Mouse (Mus musculus): ENCODE measurements around the gene Atp6ap1. TPM values are rescaled to one million over a fixed set of nuclear protein-coding genes. Genes with fewer than 3 reads are reported as not detected.
A peak's percentile ranks its signal among the peaks of the same experiment; 100 is the strongest.

Atp6ap1 gene
- polyA plus RNA-seq, 1 experiment from 2014 or later, result 106 TPM

DNA sequence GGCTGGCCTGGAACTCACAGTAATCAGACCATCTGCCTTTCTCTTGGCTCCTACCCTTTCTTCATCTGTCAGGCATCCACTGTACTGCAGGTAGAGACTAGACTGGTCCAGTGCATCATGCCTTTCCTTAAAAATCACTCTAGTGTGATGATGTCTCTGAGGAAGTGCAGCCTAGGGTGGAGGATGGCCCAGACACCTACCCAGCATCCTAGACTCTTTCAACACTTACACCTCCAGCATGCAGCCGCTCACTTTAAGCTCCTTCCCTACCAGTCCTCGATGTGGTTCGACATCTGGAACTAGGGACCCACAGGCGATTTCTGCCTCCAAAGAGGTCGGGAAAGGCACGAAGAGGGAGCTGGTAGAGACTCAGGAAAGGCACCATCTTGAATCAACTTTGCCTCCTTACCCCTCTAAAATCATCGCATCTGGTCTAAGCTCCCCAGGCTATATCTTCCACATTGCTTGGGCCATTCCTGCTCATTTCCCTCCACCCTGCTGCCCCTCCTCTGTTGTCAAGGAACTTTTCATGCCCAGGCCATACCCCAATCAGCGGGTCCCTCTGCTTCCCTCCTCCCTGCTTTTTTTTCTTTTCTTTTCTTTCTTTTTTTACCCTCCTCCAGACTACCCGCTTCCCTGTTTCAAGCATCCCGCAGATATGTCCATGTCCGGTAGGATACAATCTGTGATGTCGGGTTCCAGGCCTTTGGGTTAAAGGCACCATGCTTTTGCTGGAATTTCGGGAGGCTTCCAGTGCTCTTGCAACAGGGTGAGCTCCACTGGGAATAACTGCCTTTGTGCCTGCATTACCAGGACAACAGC lies 56.0 kb downstream of the Atp6ap1 start:
- no peaks in the 10 kb centered on the region for H3K27me3 ChIP-seq (ENCODE audit: control insufficient read depth, insufficient read depth, low read length)
- no peaks in the 10 kb centered on the region for H3K36me3 ChIP-seq (ENCODE audit: control insufficient read depth, insufficient read depth, low read length)
- no peak for DNase-seq (ENCODE audit: low spot score, missing footprints)
- H3K9ac ChIP-seq (ENCODE audit: low read length), result peak overlapping the region; percentile 65
- H3K27ac ChIP-seq (ENCODE audit: low read depth, low read length), result no peak overlapping the region
- H3K4me1 ChIP-seq (ENCODE audit: control insufficient read depth, insufficient read depth, low read length), result no peaks in the 10 kb centered on the region; the same call in 1 of the 2 replicates
- peak overlapping the region; percentile 39 for H3K4me3 ChIP-seq (ENCODE audit: low read depth, low read length)
- WGBS, result 36% methylated on average over 13 of the region's 13 CpGs
- H3K4me2 ChIP-seq, result peak overlapping the region; percentile 50
- ATAC-seq (ENCODE audit: low FRiP score), result peak; percentile 30
- H3K9me3 ChIP-seq (ENCODE audit: control insufficient read depth, low read length), result no peaks in the 10 kb centered on the region

DNA sequence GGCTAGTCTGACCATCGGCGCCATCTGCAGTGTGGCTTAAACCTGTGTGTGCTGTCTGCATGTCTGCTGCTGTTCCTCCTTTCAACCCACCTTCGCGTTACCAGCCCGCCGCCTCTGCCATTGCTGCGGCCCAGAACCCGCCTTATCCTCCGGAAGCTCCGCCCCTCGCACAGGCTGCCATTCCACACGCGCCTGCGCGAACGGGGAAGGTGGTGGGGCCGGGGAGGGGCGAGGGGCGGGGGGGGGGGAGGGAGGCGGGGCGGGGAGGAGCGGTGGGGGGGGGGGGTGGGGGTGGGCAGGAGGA lies 56.5 kb downstream of the Atp6ap1 start, which contains the start of gene Lage3:
Gene Lage3, minus strand, starts transcription at position 152 of the 304 bp plus-strand sequence.
- H3K36me3 ChIP-seq (ENCODE audit: control insufficient read depth, insufficient read depth, low read length), result no peaks in the 10 kb centered on the region
- ATAC-seq (ENCODE audit: low FRiP score) (peak; percentile 89), DNase-seq (ENCODE audit: low spot score, missing footprints) (peak; percentile 92)
- peak within 1 kb of the TSS; percentile 39 for H3K4me3 ChIP-seq (ENCODE audit: low read depth, low read length)
- no peaks in the 10 kb centered on the region for H3K9me3 ChIP-seq (ENCODE audit: control insufficient read depth, low read length)
- no peaks in the 10 kb centered on the region for H3K27me3 ChIP-seq (ENCODE audit: control insufficient read depth, insufficient read depth, low read length)
- peak within 1 kb of the TSS; percentile 65 for H3K9ac ChIP-seq (ENCODE audit: low read length)
- H3K4me1 ChIP-seq (ENCODE audit: control insufficient read depth, insufficient read depth, low read length), result no peaks in the 10 kb centered on the region; the same call in 1 of the 2 replicates
- H3K27ac ChIP-seq (ENCODE audit: low read depth, low read length), result no peak within 1 kb of the TSS
- 11% methylated on average over 13 of the region's 22 CpGs for WGBS
- H3K4me2 ChIP-seq, result peak within 1 kb of the TSS; percentile 50

Small RNA genes within 50 kb of the gene (microRNA-seq; reads per million reads assigned to microRNA genes)
- gene Mir7091 (0.57 reads per million), gene Mir7092 (0.57 reads per million)

Other genes with a start within 250 kb of the Atp6ap1 start
- not detected in 2 replicates for gene Opn1mw, start 169.6 kb upstream of the Atp6ap1 start, polyA plus RNA-seq (2014; fragmentation: Nextera tagmentation; extraction: Ambion mirVana)
- gene Mecp2, start 161.7 kb upstream of the Atp6ap1 start, polyA plus RNA-seq (2014; fragmentation: Nextera tagmentation; extraction: Ambion mirVana), result 15.3 and 17.1 TPM in 2 replicates
- not detected in 2 replicates for gene Tex28, start 129.3 kb upstream of the Atp6ap1 start, polyA plus RNA-seq (2014; fragmentation: Nextera tagmentation; extraction: Ambion mirVana)
- not detected in 2 replicates for gene Tktl1, start 119.8 kb upstream of the Atp6ap1 start, polyA plus RNA-seq (2014; fragmentation: Nextera tagmentation; extraction: Ambion mirVana)
- gene Flna, start 47.3 kb upstream of the Atp6ap1 start, polyA plus RNA-seq (2014; fragmentation: Nextera tagmentation; extraction: Ambion mirVana), result 178 and 185 TPM in 2 replicates
- gene Emd, start 42.4 kb upstream of the Atp6ap1 start, polyA plus RNA-seq (2014; fragmentation: Nextera tagmentation; extraction: Ambion mirVana), result 24.3 and 25.2 TPM in 2 replicates
- 661 and 713 TPM in 2 replicates for gene Rpl10, start 26.3 kb upstream of the Atp6ap1 start, polyA plus RNA-seq (2014; fragmentation: Nextera tagmentation; extraction: Ambion mirVana)
- gene Taz, start 15.2 kb upstream of the Atp6ap1 start, polyA plus RNA-seq (2014; fragmentation: Nextera tagmentation; extraction: Ambion mirVana), result 57.9 and 60.9 TPM in 2 replicates
- 4.3 and 4.4 TPM in 2 replicates for gene Dnase1l1, start 14.8 kb upstream of the Atp6ap1 start, polyA plus RNA-seq (2014; fragmentation: Nextera tagmentation; extraction: Ambion mirVana)
- 430 and 451 TPM in 2 replicates for gene Gdi1, start 7.9 kb downstream of the Atp6ap1 start, polyA plus RNA-seq (2014; fragmentation: Nextera tagmentation; extraction: Ambion mirVana)
- 58.1 and 59.2 TPM in 2 replicates for gene Fam50a, start 15.9 kb downstream of the Atp6ap1 start, polyA plus RNA-seq (2014; fragmentation: Nextera tagmentation; extraction: Ambion mirVana)
- gene Plxna3, start 32.0 kb downstream of the Atp6ap1 start, polyA plus RNA-seq (2014; fragmentation: Nextera tagmentation; extraction: Ambion mirVana), result 13.7 and 19.8 TPM in 2 replicates
- gene Lage3, start 56.5 kb downstream of the Atp6ap1 start, polyA plus RNA-seq (2014; fragmentation: Nextera tagmentation; extraction: Ambion mirVana), result 110 and 118 TPM in 2 replicates
- gene Ubl4a, start 76.1 kb downstream of the Atp6ap1 start, polyA plus RNA-seq (2014; fragmentation: Nextera tagmentation; extraction: Ambion mirVana), result 74.3 and 76.5 TPM in 2 replicates
- gene Slc10a3, start 76.3 kb downstream of the Atp6ap1 start, polyA plus RNA-seq (2014; fragmentation: Nextera tagmentation; extraction: Ambion mirVana), result 8.5 and 9.0 TPM in 2 replicates
- 26.2 and 27.3 TPM in 2 replicates for gene Fam3a, start 96.2 kb downstream of the Atp6ap1 start, polyA plus RNA-seq (2014; fragmentation: Nextera tagmentation; extraction: Ambion mirVana)
- 22.8 and 24.8 TPM in 2 replicates for gene Ikbkg, start 96.2 kb downstream of the Atp6ap1 start, polyA plus RNA-seq (2014; fragmentation: Nextera tagmentation; extraction: Ambion mirVana)
- gene G6pdx, start 132.1 kb downstream of the Atp6ap1 start, polyA plus RNA-seq (2014; fragmentation: Nextera tagmentation; extraction: Ambion mirVana), result 56.2 and 56.4 TPM in 2 replicates
- 0.61 TPM in 1 of 2 replicates, not detected in the other for gene Gm6880, start 184.3 kb downstream of the Atp6ap1 start, polyA plus RNA-seq (2014; fragmentation: Nextera tagmentation; extraction: Ambion mirVana)